Mouse (Mus musculus) hindbrain, embryonic 13.5 days (tissue): Measurements from ENCODE around the gene Gpr156. TPM values are rescaled to one million over a fixed set of nuclear protein-coding genes. Genes with fewer than 3 reads are reported as not detected.

Experiments
- ATAC-seq: fragments of 200-750 bp; cut with Nextera tagmentation; 2 replicates; pipeline ENCODE4 v1.8.0; 2017; ENCODE audit warnings: moderate TSS enrichment; ENCODE audit not compliant: low FRiP score
- H3K27ac ChIP-seq: fragments of 300-500 bp; sonication (generic); 2 replicates; pipeline ENCODE4 v1.5.1; 2015; ENCODE audit warnings: inconsistent platforms, mild to moderate bottlenecking, moderate library complexity
- H3K27me3 ChIP-seq: fragments of 300-500 bp; sonication (generic); 2 replicates; pipeline ENCODE4 v1.6.1; 2015; ENCODE audit warnings: mild to moderate bottlenecking, inconsistent platforms
- H3K36me3 ChIP-seq: fragments of 300-500 bp; sonication (generic); 2 replicates; pipeline ENCODE4 v1.6.1; 2015; ENCODE audit warnings: mild to moderate bottlenecking, inconsistent platforms
- H3K4me1 ChIP-seq: fragments of 300-500 bp; sonication (generic); replicated peaks from 2 replicates; pipeline ENCODE4 v1.6.1; 2015; ENCODE audit warnings: inconsistent platforms
- H3K4me2 ChIP-seq: fragments of 300-500 bp; sonication (generic); 2 replicates; pipeline ENCODE4 v1.6.1; 2015; ENCODE audit warnings: inconsistent platforms, mild to moderate bottlenecking, moderate library complexity
- H3K4me3 ChIP-seq: fragments of 300-500 bp; sonication (generic); 2 replicates; pipeline ENCODE4 v1.5.1; 2015; ENCODE audit warnings: mild to moderate bottlenecking, inconsistent platforms
- H3K9ac ChIP-seq: fragments of 300-500 bp; sonication (generic); 2 replicates; pipeline ENCODE4 v1.6.1; 2015; ENCODE audit warnings: mild to moderate bottlenecking, inconsistent platforms
- H3K9me3 ChIP-seq: fragments of 300-500 bp; sonication (generic); 2 replicates; pipeline ENCODE4 v1.6.1; 2016; ENCODE audit warnings: inconsistent platforms
- WGBS: fragments of 180-500 bp; shearing (Covaris S2); methylation state at CpG from one replicate; pipeline ENCODE4 v1.1.7; 2015; 5-methylcytosine and 5-hydroxymethylcytosine counted together
- polyA plus RNA-seq: library from polyadenylated mRNA; unstranded; fragments of >200 nt; fragmentation: Nextera tagmentation; extraction: Ambion mirVana; gene quantifications from 2 replicates; pipeline ENCODE4 v1.2.1, GENCODE M21; 2015

Gpr156 gene
- polyA plus RNA-seq, 1 experiment from 2014 or later: 5.0 TPM

GRCm38 (mm10) chr16:37888986-37889385 is 27.3 kb upstream of the Gpr156 start:
- H3K27me3 ChIP-seq: no peaks in the 10 kb centered on the region
- H3K4me3 ChIP-seq: no peak overlapping the region
- no peak for ATAC-seq

GRCm38 (mm10) chr16:37892667-37893066 is 23.6 kb upstream of the Gpr156 start:
- H3K9me3 ChIP-seq: no peaks in the 10 kb centered on the region
- no peak for ATAC-seq
- no peak overlapping the region for H3K27ac ChIP-seq
- H3K27me3 ChIP-seq: no peaks in the 10 kb centered on the region
- no peak overlapping the region for H3K9ac ChIP-seq
- WGBS: 33% methylated on average over 2 of the region's 2 CpGs
- no peak overlapping the region for H3K4me2 ChIP-seq
- no peak overlapping the region for H3K4me3 ChIP-seq
- peaks cover 10% of the 10 kb centered on the region for H3K4me1 ChIP-seq
- H3K36me3 ChIP-seq: no peaks in the 10 kb centered on the region

More at GRCm38 (mm10) chr16:37888986-37889385, 27.3 kb upstream of the Gpr156 start:
- H3K4me2 ChIP-seq: no peak overlapping the region
- 89% methylated on average over 3 of the region's 3 CpGs for WGBS
- H3K27ac ChIP-seq: no peak overlapping the region
- H3K9ac ChIP-seq: no peak overlapping the region
- peaks cover 10% of the 10 kb centered on the region for H3K4me1 ChIP-seq
- H3K9me3 ChIP-seq: no peaks in the 10 kb centered on the region
- H3K36me3 ChIP-seq: peaks cover 4% of the 10 kb centered on the region

GRCm38 (mm10) chr16:37893381-37893780 is 22.9 kb upstream of the Gpr156 start:
- H3K4me1 ChIP-seq: peaks cover 10% of the 10 kb centered on the region
- H3K27me3 ChIP-seq: no peaks in the 10 kb centered on the region
- H3K9ac ChIP-seq: no peak overlapping the region
- peak overlapping the region; percentile 30 for H3K27ac ChIP-seq
- H3K9me3 ChIP-seq: no peaks in the 10 kb centered on the region
- no peak overlapping the region for H3K4me3 ChIP-seq
- H3K4me2 ChIP-seq: no peak overlapping the region
- ATAC-seq: no peak
- no peaks in the 10 kb centered on the region for H3K36me3 ChIP-seq
- WGBS: 71% methylated on average over 6 of the region's 6 CpGs

GRCm38 (mm10) chr16:37893942-37894341 is 22.4 kb upstream of the Gpr156 start:
- 96% methylated on average over 2 of the region's 2 CpGs for WGBS
- no peak for ATAC-seq
- Histone ChIP-seq H3K27me3 (no peaks in the 10 kb centered on the region), H3K4me1 (peaks cover 10% of the 10 kb centered on the region), H3K36me3 (no peaks in the 10 kb centered on the region), H3K9me3 (no peaks in the 10 kb centered on the region), H3K27ac (no peak overlapping the region), H3K4me3 (no peak overlapping the region), H3K4me2 (no peak overlapping the region), H3K9ac (no peak overlapping the region)

- ATAC-seq: no peak
- WGBS: 80% methylated on average over 5 of the region's 5 CpGs
Observed at GRCm38 (mm10) chr16:37898790-37899189, 17.5 kb upstream of the Gpr156 start.

GRCm38 (mm10) chr16:37899357-37899756 is 16.9 kb upstream of the Gpr156 start:
- no peak overlapping the region for H3K27ac ChIP-seq
- no peak for ATAC-seq
- 30% methylated on average over 2 of the region's 2 CpGs for WGBS

More at GRCm38 (mm10) chr16:37898790-37899189, 17.5 kb upstream of the Gpr156 start:
- Histone ChIP-seq H3K4me3 (no peak overlapping the region), H3K9me3 (no peaks in the 10 kb centered on the region), H3K4me2 (no peak overlapping the region), H3K9ac (no peak overlapping the region), H3K36me3 (no peaks in the 10 kb centered on the region), H3K4me1 (0 out of 2 replicates have a peak, but pooled peaks cover 3% of the 10 kb centered on the region), H3K27me3 (no peaks in the 10 kb centered on the region), H3K27ac (no peak overlapping the region)

GRCm38 (mm10) chr16:37901318-37901717 is 15.0 kb upstream of the Gpr156 start:
- 51% methylated on average over 11 of the region's 11 CpGs for WGBS
- H3K9ac ChIP-seq: no peak overlapping the region
- no peak overlapping the region for H3K4me3 ChIP-seq
- no peak overlapping the region for H3K4me2 ChIP-seq
- H3K27ac ChIP-seq: no peak overlapping the region
- H3K9me3 ChIP-seq: no peaks in the 10 kb centered on the region
- 0 out of 2 replicates have a peak, but pooled peaks cover 3% of the 10 kb centered on the region for H3K4me1 ChIP-seq
- no peaks in the 10 kb centered on the region for H3K27me3 ChIP-seq
- no peak for ATAC-seq
- no peaks in the 10 kb centered on the region for H3K36me3 ChIP-seq

More at GRCm38 (mm10) chr16:37899357-37899756, 16.9 kb upstream of the Gpr156 start:
- no peaks in the 10 kb centered on the region for H3K36me3 ChIP-seq
- H3K4me1 ChIP-seq: 0 out of 2 replicates have a peak, but pooled peaks cover 3% of the 10 kb centered on the region
- H3K4me2 ChIP-seq: no peak overlapping the region
- H3K9ac ChIP-seq: no peak overlapping the region
- H3K9me3 ChIP-seq: no peaks in the 10 kb centered on the region
- H3K27me3 ChIP-seq: no peaks in the 10 kb centered on the region
- H3K4me3 ChIP-seq: no peak overlapping the region

- Histone ChIP-seq H3K27ac (no peak overlapping the region), H3K4me2 (no peak overlapping the region), H3K4me3 (no peak overlapping the region), H3K4me1 (no peaks in the 10 kb centered on the region), H3K27me3 (no peaks in the 10 kb centered on the region), H3K9me3 (no peaks in the 10 kb centered on the region), H3K9ac (no peak overlapping the region), H3K36me3 (no peaks in the 10 kb centered on the region)
- ATAC-seq: no peak
- WGBS: 97% methylated on average over 3 of the region's 3 CpGs
Observed at GRCm38 (mm10) chr16:37906456-37906855, 9.8 kb upstream of the Gpr156 start.

- no peaks in the 10 kb centered on the region for H3K4me1 ChIP-seq
- peaks cover 10% of the 10 kb centered on the region; the same call in 1 of the 2 replicates for H3K27me3 ChIP-seq
- no peak overlapping the region for H3K9ac ChIP-seq
- H3K4me3 ChIP-seq: no peak overlapping the region
- no peak overlapping the region for H3K4me2 ChIP-seq
- WGBS: 86% methylated on average over 1 of the region's 1 CpGs
- H3K9me3 ChIP-seq: no peaks in the 10 kb centered on the region
- no peak overlapping the region for H3K27ac ChIP-seq
- H3K36me3 ChIP-seq: no peaks in the 10 kb centered on the region
- ATAC-seq: no peak
Observed at GRCm38 (mm10) chr16:37911086-37911485, 5.2 kb upstream of the Gpr156 start.

GRCm38 (mm10) chr16:37916818-37917201 is 514 bp downstream of the Gpr156 start:
- no peak overlapping the region for H3K27ac ChIP-seq
- no peak; the same call in 1 of the 2 replicates for ATAC-seq
- H3K27me3 ChIP-seq: peaks cover 10% of the 10 kb centered on the region; the same call in 1 of the 2 replicates
- peak overlapping the region; percentile 57 for H3K4me3 ChIP-seq
- peak overlapping the region; percentile 80 for H3K4me2 ChIP-seq
- no peaks in the 10 kb centered on the region for H3K9me3 ChIP-seq
- 17% methylated on average over 7 of the region's 7 CpGs for WGBS
- peak overlapping the region; percentile 79 for H3K9ac ChIP-seq
- H3K4me1 ChIP-seq: peaks cover 19% of the 10 kb centered on the region
- H3K36me3 ChIP-seq: no peaks in the 10 kb centered on the region

- H3K4me1 ChIP-seq: peaks cover 19% of the 10 kb centered on the region
- H3K4me3 ChIP-seq: no peak overlapping the region
- no peak for ATAC-seq
- H3K9ac ChIP-seq: no peak overlapping the region
- H3K4me2 ChIP-seq: no peak overlapping the region
- H3K36me3 ChIP-seq: no peaks in the 10 kb centered on the region
- H3K27ac ChIP-seq: no peak overlapping the region
- H3K27me3 ChIP-seq: peaks cover 10% of the 10 kb centered on the region; the same call in 1 of the 2 replicates
- no peaks in the 10 kb centered on the region for H3K9me3 ChIP-seq
- WGBS: 83% methylated on average over 6 of the region's 6 CpGs
Observed at GRCm38 (mm10) chr16:37919000-37919399, 2.7 kb downstream of the Gpr156 start.

- WGBS: 46% methylated on average over 8 of the region's 8 CpGs
- no peaks in the 10 kb centered on the region for H3K27me3 ChIP-seq
- no peak overlapping the region for H3K4me3 ChIP-seq
- ATAC-seq: no peak
- peaks cover 24% of the 10 kb centered on the region for H3K4me1 ChIP-seq
- no peaks in the 10 kb centered on the region for H3K36me3 ChIP-seq
- no peaks in the 10 kb centered on the region for H3K9me3 ChIP-seq
- H3K4me2 ChIP-seq: no peak overlapping the region
- H3K9ac ChIP-seq: no peak overlapping the region
- peak overlapping the region; percentile 66 for H3K27ac ChIP-seq
Observed at GRCm38 (mm10) chr16:37920842-37921409, 4.6 kb downstream of the Gpr156 start.

- Histone ChIP-seq H3K27me3 (no peaks in the 10 kb centered on the region), H3K9ac (peak overlapping the region; percentile 29; the same call in 1 of the 2 replicates), H3K36me3 (no peaks in the 10 kb centered on the region), H3K27ac (peak overlapping the region; percentile 70), H3K9me3 (no peaks in the 10 kb centered on the region), H3K4me2 (peak overlapping the region; percentile 13; the same call in 1 of the 2 replicates), H3K4me3 (no peak overlapping the region), H3K4me1 (peaks cover 27% of the 10 kb centered on the region)
- peak; percentile 35 for ATAC-seq
- whole genome bisulfite sequencing: 6% methylated on average over 7 of the region's 7 CpGs
Observed at GRCm38 (mm10) chr16:37926087-37926486, 9.8 kb downstream of the Gpr156 start.
